Mouse (Mus musculus) ovary, postnatal 14 days (tissue): ENCODE data around the gene Ptpn7.

Source experiments
- DNase-seq: peaks from one replicate; pipeline ENCODE4 v3.0.0; 2022; ENCODE audit warnings: low spot score

Ptpn7 gene

DNA sequence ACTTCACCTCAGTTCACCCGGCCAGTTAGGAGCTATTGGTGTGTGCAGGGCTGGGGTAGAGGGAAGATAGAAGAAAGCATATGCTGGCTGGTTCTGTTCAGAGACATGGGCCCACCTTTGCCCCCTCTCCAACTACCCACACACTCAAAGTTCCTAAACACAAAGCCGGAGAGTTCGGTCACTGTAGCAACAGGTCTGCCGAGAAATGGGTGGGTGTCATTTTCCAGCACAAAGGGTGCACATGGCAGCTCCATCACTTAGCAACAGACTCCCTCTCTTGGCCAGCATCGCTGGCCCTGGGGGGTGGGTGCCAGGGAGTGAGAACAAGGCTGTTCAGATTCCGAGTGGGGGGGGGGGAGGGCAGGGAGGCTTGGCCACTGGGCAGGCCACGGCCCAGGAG, 26.6 kb downstream of the Ptpn7 start:
- no peak for DNase-seq

GRCm38 (mm10) chr1:135159556-135160123, 27.1 kb downstream of the Ptpn7 start:
- no peak for DNase-seq

DNA sequence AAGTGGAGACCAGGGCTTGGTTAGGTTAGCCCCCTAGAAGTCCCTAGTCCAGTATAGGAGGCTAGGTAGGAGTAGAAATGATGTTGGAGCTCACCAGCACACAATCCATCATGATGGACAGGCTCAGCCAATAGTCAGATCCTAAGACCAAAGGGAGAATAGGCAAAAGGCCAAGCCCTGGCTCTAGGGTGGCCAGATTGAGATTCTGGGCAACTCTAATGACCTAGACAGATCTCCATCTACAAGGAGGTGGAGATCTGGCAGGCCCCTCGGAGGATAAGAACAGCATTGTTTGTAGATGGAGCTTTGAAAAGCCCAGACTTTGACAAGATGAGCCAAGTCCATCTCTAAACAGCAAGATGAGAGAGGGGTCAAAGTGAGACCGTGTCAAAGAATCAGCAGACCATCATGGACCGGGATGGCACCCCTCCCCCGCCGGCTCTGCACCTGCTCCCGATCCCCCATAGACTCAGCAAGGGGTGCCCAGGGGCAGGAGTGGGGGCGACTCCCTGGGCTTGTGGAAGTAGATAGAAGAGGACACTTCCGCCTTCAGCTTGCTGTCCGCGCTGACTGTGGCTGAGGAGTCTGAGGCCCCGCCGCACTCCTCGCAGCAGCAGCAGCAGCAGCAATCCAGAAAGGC, 28.0 kb downstream of the Ptpn7 start:
- DNase-seq, result no peak

DNA sequence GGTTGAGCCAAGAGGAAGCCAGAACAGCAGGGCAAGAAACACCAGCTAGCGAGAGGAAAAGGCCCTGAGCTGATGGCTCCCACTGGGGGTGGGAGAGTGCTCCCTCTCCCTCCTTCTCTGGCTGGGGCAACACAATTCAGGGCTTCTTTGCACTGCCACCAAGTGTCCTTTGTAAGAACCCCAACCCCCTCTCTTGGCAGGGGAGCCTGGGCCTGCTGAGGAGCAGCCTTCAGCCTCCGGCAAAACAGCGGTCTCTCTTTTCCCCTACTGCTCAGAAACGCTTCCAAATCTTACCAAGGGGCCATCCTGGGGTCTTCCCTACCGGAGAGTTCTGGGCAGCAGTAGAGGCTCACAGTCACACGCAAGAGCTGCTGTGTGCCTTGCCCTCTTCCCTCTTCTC, 30.2 kb downstream of the Ptpn7 start:
- no peak for DNase-seq

DNA sequence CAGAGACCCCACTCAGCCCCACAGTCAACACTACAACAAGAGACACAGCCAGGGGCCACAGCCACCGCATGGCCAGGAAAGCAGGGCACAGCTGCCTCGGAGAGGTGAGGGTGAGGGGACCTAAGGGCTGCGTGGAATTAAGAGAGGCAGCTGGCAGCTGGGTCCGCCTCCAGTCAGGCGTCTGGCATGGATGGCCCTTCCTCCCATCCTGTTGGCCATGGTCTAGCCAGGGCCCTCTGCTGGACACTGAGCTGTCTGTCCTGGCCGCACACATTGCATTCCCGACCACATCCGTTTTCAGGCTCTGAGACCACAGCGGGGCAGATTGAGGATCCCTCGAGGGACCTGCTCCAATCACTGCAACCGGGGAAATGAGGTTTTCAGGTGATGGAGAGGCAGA, 34.9 kb downstream of the Ptpn7 start, which contains the start of gene Gpr37l1:
TSS of gene Gpr37l1 (minus strand) at position 247 of the 400 bp plus-strand sequence.
- no peak for DNase-seq

DNA sequence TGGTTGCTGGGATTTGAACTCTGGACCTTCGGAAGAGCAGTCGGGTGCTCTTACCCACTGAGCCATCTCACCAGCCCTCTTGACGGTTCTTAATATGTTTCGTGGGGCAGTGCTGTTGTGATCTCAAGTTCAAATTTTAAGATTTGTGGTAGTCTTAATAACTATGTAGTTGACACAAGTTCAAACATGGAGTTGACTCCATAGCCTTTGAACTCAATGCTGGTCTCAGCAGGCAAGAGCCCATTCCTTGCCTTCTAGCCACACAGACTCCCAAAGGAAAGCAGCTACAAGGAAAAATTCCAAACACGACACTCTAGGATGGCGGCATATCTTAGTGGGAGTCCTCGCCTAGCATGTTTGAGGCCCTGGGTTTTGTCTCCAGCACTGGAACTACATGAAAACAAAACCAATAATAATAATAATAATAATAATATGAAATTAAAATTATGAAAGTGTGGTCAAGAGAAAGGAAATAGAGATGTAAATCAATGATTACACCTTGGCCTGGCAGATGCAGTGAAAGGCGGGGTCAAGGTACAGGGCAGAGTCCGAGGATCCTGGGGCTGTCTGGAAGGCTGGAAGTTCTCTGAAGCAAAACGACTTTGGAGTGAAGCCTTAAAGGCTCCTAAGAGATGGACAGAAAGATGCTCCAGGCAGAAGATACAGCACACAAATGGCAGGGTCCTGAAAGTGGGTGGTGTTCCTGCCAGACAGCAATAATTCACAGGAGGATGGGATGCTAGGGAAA, 36.1 kb downstream of the Ptpn7 start:
- no peak for DNase-seq

DNA sequence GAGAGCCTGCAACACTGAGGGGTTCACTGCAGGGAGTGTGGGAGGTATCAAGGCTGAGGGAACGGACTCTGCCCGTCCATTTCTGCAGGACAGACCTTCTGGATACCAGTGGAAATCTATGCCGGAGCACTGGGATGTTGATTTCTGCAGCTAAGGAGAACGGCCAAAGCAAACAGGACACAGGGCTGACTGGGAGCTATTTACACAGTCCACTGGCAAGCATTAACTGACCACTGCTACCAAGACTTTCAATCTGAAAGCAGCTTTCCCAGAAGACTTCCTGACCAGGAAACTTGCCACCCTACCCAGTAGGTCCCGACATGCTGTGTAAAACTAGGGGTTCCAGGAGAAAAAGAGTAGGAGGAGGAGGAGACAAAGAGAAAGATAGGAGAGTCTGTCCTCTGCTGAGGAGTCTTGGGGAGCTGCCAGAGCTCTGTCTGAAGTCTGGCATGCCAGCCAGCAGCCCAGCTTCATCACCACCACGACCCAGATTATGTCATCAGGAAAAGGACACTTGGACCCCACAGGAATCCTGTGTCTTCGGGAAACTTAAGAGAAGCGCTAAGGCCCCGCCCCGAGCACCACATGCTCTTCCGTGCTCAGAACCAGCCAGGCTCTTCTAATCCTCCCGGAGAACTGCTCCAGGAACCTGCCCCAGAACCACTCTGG, 37.2 kb downstream of the Ptpn7 start:
- no peak for DNase-seq

DNA sequence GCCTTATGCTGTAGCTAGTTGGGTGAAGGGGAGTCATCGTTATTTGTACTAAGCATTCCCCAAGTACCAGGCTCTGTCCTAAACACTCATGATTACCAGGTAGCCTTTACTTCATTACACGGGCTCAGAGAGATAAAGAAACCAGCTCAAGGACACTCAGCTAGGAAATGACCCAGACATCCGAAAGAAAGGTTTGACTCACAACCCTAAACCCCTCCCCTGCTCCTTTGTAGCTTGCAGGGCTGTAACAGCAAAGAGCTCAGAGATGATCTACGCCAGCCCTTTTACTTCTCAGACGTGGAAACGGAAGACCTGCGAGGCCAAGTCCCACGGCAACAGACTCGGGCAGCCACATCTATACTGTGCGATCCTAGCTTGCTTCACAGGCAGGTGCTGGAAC, 37.8 kb downstream of the Ptpn7 start:
- no peak for DNase-seq

DNA sequence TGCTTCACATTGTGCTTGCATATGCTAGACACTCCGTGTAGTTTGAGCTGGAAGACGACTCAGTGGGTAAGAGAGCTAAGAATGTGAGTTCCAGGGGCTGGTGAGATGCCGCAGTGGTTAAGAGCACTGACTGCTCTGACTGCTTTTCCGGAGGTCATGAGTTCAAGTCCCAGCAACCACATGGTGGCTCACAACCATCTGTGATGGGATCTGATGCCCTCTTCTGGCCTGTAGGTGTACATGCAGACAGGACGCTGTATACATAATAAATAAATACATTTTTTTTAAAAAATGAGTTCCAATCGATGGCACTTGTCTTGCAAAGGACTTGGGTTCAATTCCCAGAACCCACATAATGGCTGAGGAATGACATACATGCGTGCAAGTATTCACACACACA, 38.7 kb downstream of the Ptpn7 start:
- DNase-seq, result no peak

DNA sequence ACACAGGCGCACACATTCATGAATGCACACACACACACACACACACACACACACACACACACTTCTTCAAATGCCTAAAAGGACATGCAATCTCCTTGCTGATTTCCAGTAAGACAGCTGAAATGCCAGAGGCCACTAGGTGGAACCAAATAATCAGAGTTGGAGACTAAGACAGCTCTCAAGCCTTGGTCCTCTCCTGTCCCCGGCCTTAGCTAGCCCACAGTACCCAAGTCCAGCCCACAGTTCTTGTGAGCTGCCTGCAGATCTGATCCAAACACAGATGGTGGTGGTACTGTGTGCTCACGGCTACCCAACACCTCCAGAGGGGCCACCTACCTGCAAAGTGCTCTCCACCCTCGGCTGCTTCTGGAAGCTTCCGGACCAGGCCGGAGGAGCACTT, 39.5 kb downstream of the Ptpn7 start:
- DNase-seq, result peak; percentile 63

GRCm38 (mm10) chr1:135173311-135173710, 40.8 kb downstream of the Ptpn7 start:
- DNase-seq, result no peak

DNA sequence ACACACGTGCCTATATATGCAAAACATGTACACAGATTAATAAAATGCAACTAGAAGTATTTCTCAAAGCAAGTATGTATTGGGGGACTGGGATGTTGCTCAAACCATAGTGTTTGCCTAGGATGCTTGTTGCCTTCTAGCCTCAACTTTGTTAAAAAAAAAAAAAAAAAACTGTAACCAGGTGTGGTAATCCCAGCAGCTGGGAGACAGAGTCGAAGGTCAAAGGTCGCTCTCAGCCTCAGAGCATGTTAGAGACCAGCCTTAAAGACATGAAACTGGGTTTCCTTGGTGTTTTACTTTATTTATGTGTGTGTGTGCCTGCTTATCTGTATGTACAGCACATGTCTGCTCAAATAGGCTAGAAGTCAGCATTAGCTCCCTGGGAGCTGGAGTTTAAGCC, 42.7 kb downstream of the Ptpn7 start:
- DNase-seq, result no peak

- no peak for DNase-seq
Measured at GRCm38 (mm10) chr1:135177724-135178123, 45.2 kb downstream of the Ptpn7 start.

DNA sequence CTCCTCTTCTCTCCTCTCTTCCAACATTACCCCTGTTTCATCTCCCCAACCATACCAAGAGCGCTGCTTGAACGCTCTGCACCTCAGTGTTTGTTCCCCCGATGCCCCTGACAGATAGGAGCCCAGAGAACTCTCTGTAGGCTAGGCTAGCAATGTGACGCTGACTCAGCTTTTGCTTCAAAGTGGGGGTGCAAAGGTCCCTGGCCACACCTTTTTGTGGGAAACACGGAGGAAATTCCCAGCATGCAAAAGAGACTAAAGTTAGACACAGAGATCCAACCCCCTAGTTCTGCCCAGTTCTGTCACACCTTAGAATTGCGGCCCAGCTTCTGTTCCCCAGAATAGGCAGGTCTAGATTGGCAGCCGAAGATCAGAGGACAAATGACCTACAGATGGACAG, 46.4 kb downstream of the Ptpn7 start:
- DNase-seq, result no peak

DNA sequence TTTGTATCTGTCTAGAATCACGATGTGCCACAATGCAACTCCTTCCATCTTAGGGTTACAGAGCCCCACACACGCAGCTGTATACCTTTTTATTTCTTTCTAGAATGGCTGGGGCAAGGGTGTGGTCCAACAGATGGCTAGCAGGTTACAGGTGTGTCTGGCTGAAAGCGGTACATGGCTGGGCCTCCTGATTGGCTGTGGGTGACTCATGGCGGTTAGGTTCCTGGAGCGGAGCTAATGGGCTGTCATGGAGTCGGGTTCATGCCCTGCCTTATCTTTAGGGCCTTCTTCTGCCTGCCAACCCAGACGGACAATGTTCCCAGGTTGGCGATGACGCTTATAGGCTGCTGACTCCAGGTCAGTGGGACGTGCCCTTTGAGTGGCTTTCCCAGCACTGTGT, 48.3 kb downstream of the Ptpn7 start:
- DNase-seq, result no peak

- DNase-seq, result no peak
Measured at GRCm38 (mm10) chr1:135181275-135181674, 48.8 kb downstream of the Ptpn7 start.

DNA sequence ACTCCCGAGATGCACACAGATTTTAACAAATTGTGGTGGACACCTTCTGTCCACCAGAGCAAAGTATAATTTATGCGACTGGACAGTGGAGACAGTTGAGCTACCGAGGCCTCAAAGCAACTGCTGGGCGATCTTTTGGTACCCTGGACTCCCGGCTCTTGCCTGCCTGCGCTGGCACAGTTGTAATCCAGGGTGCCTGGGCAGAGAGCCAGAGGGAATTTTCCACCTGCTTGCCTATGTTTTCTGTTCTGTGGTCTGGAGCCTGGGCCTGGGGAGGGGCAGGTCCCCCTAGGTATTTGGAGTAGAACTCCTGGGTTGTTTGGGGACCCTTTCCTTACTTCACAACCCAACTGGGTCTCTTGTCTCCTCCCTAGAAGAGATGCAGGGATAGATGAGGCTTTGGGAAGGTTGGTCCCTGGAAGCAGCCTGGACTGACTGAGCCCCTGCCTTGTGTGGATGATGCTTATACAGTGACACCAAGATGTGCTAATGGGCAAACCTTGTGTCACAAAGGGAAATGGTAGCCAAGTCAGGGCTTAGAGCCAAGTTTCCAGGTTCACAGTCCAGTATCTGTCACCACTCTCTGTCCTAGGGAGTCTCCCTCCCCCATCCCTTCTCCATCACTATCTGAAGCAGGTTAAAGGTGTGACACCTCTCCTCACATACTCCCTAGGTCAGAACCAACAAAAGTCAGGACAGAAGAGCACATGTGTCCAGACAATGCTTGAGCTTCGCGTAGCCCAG, 49.6 kb downstream of the Ptpn7 start:
- no peak for DNase-seq

DNA sequence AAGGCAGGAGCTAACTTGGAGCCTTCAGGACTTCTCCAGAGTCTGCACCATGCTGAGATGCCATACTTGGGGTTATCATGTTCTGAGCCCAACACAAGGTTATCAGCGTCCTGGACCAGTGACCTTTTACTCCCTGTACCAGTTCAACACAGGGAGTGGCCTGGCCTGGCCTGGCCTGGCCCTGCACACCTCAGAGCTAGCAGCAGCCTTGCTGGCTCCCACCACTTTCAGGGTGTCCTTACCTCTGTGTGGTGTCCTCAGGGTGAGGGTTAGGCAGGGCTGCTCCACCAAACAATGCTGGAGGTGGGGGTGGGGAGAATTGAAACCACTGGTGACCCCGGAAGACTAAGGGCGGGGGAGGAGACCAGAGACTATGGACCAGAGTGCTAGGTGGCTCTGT, 50.5 kb downstream of the Ptpn7 start:
- DNase-seq, result no peak

DNA sequence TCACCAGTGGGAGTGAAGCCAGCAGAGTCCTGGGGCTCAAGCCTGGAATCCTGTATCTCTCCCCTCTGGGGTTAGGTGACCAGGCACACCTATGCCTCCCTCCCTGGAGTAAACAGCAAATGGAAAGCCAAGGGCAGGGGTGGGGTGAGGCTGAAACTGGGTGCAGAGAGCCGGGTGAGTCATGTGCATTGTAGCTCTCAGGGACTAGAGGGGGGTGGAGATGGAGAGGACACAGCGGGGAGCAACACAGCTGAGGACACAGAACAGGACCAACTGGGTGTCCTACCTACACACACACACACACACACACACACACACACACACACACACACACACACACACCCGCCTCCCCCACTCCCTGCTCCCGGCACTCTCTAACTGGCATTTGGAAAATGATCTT, 50.9 kb downstream of the Ptpn7 start:
- DNase-seq, result no peak

- no peak for DNase-seq
Measured at GRCm38 (mm10) chr1:135183941-135184570, 51.6 kb downstream of the Ptpn7 start.

DNA sequence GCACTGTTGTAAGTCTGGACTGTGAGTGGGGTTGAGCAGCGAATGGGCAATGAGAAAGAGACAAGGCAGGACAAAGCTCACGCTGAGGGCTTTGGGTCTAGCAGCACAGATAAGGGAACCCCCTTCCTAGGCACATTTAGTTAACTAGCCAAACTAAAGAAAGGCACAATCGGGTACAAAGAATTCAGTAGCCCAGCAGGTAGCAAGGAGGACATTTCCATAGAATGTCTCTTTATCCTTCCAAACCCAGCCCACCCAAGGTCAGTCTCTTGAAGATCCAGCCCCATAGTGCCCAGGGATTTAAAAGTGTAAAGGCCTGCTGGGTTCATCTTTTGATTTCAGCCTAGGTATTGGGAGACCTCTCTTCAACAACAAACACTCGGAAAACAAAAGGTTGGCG, 53.4 kb downstream of the Ptpn7 start:
- DNase-seq, result no peak

GRCm38 (mm10) chr1:135186427-135186826, 53.9 kb downstream of the Ptpn7 start:
- no peak for DNase-seq
